In genomic region chr9:23035306-23035705, GRCm38 (mm10) we compare ENCODE assay signal across 22 mouse cellular contexts.
DNase-seq lines count a peak whose midpoint lies in the region; ATAC-seq and TF ChIP-seq lines count a peak whose summit lies in the region.
"Had no signal": no experiment of that assay in that cellular context is flagged by ENCODE, and none has a peak within 500 bp of the region (broad histone marks: within the 10 kb centered on the region; RNA-seq: fewer than 3 reads in every experiment).

No protein-coding gene starts in this region.

- intact Hi-C loops in heart, postnatal 25 days (cut with DNase I): no loop called here

- ATAC-seq in heart, embryonic 11.5 days (replicated peaks; ENCODE audit: insufficient number of reproducible peaks, low FRiP score, low TSS enrichment): no peak
- peak; percentile 12; the same call in 1 of the 2 replicates for ATAC-seq in lung, embryonic 15.5 days (ENCODE audit: borderline replicate concordance, extremely low read depth, low FRiP score, low TSS enrichment)
- ATAC-seq: forebrain, embryonic 15.5 days; hindbrain, embryonic 16.5 days; intestine, embryonic 16.5 days had no signal

- no peak overlapping the region for H3K4me3 ChIP-seq in heart, embryonic 11.5 days (ENCODE audit: low read depth, low read length)
- H3K4me3 ChIP-seq in lung, embryonic 15.5 days: no peak overlapping the region
- H3K4me3 ChIP-seq in E14TG2a.4 (replicated peaks; ENCODE audit: low read length): 0 out of 2 replicates have a peak overlapping the region, but pooled peaks have one; percentile 68
- H3K4me3 ChIP-seq in embryonic facial prominence, embryonic 10.5 days: no peak overlapping the region
- H3K4me3 ChIP-seq: forebrain, embryonic 15.5 days; neural tube, embryonic 12.5 days had no signal

- H3K4me1 ChIP-seq in heart, embryonic 11.5 days (ENCODE audit: control insufficient read depth, insufficient read depth, low read length): peaks cover 16% of the 10 kb centered on the region; the same call in 1 of the 2 replicates
- peaks cover 17% of the 10 kb centered on the region for H3K4me1 ChIP-seq in lung, embryonic 15.5 days
- H3K4me1 ChIP-seq in E14TG2a.4 (replicated peaks; ENCODE audit: low read depth, low read length): peaks cover 18% of the 10 kb centered on the region
- peaks cover 33% of the 10 kb centered on the region for H3K4me1 ChIP-seq in embryonic facial prominence, embryonic 10.5 days

- TF ChIP-seq CTCF in E14TG2a.4 (conservative IDR thresholded peaks at IDR 0.05; ENCODE audit: low read length): no peak

- H3K9ac ChIP-seq in heart, embryonic 11.5 days (ENCODE audit: low read depth, low read length): peak overlapping the region; percentile 60; the same call in 1 of the 2 replicates
- H3K9ac ChIP-seq in lung, embryonic 15.5 days: no peak overlapping the region
- H3K9ac ChIP-seq: forebrain, embryonic 15.5 days; midbrain, embryonic 12.5 days; neural tube, embryonic 12.5 days had no signal

- H3K27ac ChIP-seq in heart, embryonic 11.5 days (ENCODE audit: low read depth, low read length): no peak overlapping the region
- H3K27ac ChIP-seq in lung, embryonic 15.5 days: 0 out of 2 replicates have a peak overlapping the region, but pooled peaks have one; percentile 20
- H3K27ac ChIP-seq in embryonic facial prominence, embryonic 10.5 days (replicated peaks): 0 out of 2 replicates have a peak overlapping the region, but pooled peaks have one; percentile 73
- H3K27ac ChIP-seq: embryonic facial prominence, embryonic 13.5 days; forebrain, embryonic 15.5 days; left cerebral cortex, adult 2 months; midbrain, embryonic 12.5 days; neural tube, embryonic 12.5 days had no signal

- H3K36me3 ChIP-seq in heart, embryonic 11.5 days (ENCODE audit: control insufficient read depth, insufficient read depth, low read length): no peaks in the 10 kb centered on the region
- no peaks in the 10 kb centered on the region for H3K36me3 ChIP-seq in lung, embryonic 15.5 days
- H3K36me3 ChIP-seq in E14TG2a.4 (ENCODE audit: insufficient read depth, low read length): no peaks in the 10 kb centered on the region
- no peaks in the 10 kb centered on the region for H3K36me3 ChIP-seq in embryonic facial prominence, embryonic 10.5 days (replicated peaks)
- H3K36me3 ChIP-seq: embryonic facial prominence, embryonic 13.5 days; forebrain, embryonic 15.5 days; midbrain, embryonic 12.5 days; neural tube, embryonic 12.5 days had no signal

- DNase-seq in heart, postnatal 25 days (ENCODE audit: low spot score): no peak
- DNase-seq in lung, postnatal 25 days (ENCODE audit: low spot score): no peak
- DNase-seq in embryonic facial prominence, embryonic 10.5 days (ENCODE audit: low spot score): no peak
- DNase-seq in urinary bladder, adult 18-20 months (ENCODE audit: low spot score in 2 of 2): no peak
- DNase-seq: adrenal gland, adult 8-10 months; cerebellum, adult 9-10 months; gastrocnemius, postnatal 36 days; layer of hippocampus, adult 9-11 months; left cerebral cortex, postnatal 4 days; lung, postnatal 10 days; right cerebral cortex, adult 18-20 months; thymus, postnatal 14 days had no signal

- no peaks in the 10 kb centered on the region for H3K9me3 ChIP-seq in heart, embryonic 11.5 days (replicated peaks; ENCODE audit: control insufficient read depth, low read length)
- H3K9me3 ChIP-seq in lung, embryonic 15.5 days: no peaks in the 10 kb centered on the region
- no peaks in the 10 kb centered on the region for H3K9me3 ChIP-seq in E14TG2a.4 (ENCODE audit: low read length)
- H3K9me3 ChIP-seq in embryonic facial prominence, embryonic 10.5 days: no peaks in the 10 kb centered on the region
- H3K9me3 ChIP-seq: embryonic facial prominence, embryonic 13.5 days; forebrain, embryonic 15.5 days; midbrain, embryonic 12.5 days; neural tube, embryonic 12.5 days had no signal

- 33% methylated on average over 6 of the region's 6 CpGs for WGBS in heart, embryonic 11.5 days (ENCODE audit: insufficient replicate concordance)
- 54% methylated on average over 6 of the region's 6 CpGs for WGBS in lung, embryonic 15.5 days
- WGBS in embryonic facial prominence, embryonic 10.5 days: 66% methylated on average over 6 of the region's 6 CpGs

- peak overlapping the region; percentile 69 for H3K4me2 ChIP-seq in heart, embryonic 11.5 days
- H3K4me2 ChIP-seq in lung, embryonic 15.5 days: peak overlapping the region; percentile 51

- H3K27me3 ChIP-seq in heart, embryonic 11.5 days (ENCODE audit: control insufficient read depth, insufficient read depth, low read length): no peaks in the 10 kb centered on the region
- no peaks in the 10 kb centered on the region for H3K27me3 ChIP-seq in lung, embryonic 15.5 days
- H3K27me3 ChIP-seq in E14TG2a.4 (ENCODE audit: insufficient read depth, low read length): peaks cover 71% of the 10 kb centered on the region
- peaks cover 56% of the 10 kb centered on the region for H3K27me3 ChIP-seq in embryonic facial prominence, embryonic 10.5 days (replicated peaks; ENCODE audit: low read depth, poor library complexity, severe bottlenecking)
- H3K27me3 ChIP-seq: forebrain, embryonic 15.5 days had no signal
